Mouse (Mus musculus) kidney, postnatal 10 days (tissue): ENCODE measurements at regions not wholly inside any gene's neighbourhood (a gene's known extent, or its start where the extent isn't known, plus 50 kb on each side); places are given as distances from the start of the nearest gene placed in this dataset.

ENCODE experiments used
- DNase-seq: peaks from one replicate; pipeline ENCODE4 v3.0.0; 2021; ENCODE audit warnings: mixed read lengths

DNA sequence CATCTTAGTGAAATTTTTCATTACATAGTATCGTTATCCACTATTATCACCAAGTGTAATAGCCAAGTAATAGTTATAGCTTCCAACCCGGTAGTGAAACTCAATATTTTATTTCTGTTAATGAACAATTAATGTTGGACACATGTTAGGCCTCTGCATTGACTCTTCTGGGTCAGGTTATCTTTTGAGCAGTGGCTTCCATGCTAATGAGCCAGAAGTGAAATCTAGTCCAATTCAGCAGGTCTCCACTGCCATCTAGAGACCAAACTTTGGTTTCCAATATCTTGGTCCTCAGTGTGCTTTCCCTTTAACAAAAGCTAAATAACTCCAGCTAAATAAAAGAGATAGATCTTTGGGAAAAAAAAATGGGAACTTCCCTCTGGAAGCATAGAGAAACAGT is 258.9 kb upstream of the Aldoart1 start:
- peak; percentile 10 for DNase-seq
